Mouse (Mus musculus) MEL-GATA-1-ER (cell line): ENCODE data around the gene Bbs5.
A peak's percentile ranks its signal among the peaks of the same experiment; 100 is the strongest.
"Not testable (repeated sequence)": the region's sequence is repeated elsewhere in the genome, so short reads cannot be mapped to it uniquely, and the experiment has no call there.

Experiments used
- DNase-seq: peaks from one replicate; pipeline ENCODE4 v3.0.0-alpha.2; 2012; ENCODE audit warnings: low read depth; ENCODE audit errors: extremely low read depth

Gene Bbs5

GRCm38 (mm10) chr2:69646726-69647490 is at the start of gene Bbs5:
TSS of gene Bbs5 (plus strand) at chr2:69647171.
- peak; percentile 75 for DNase-seq

GRCm38 (mm10) chr2:69603726-69604393 is 43.1 kb upstream of the Bbs5 start:
- no peak for DNase-seq

- no peak for DNase-seq
These were observed 40.4 kb upstream of the Bbs5 start for GRCm38 (mm10) chr2:69606621-69607020.

GRCm38 (mm10) chr2:69612237-69612636 is 34.7 kb upstream of the Bbs5 start:
- no peak for DNase-seq

- no peak for DNase-seq
These were observed 34.3 kb upstream of the Bbs5 start for GRCm38 (mm10) chr2:69612716-69613115.

GRCm38 (mm10) chr2:69613237-69613636 is 33.7 kb upstream of the Bbs5 start:
- DNase-seq, result peak; percentile 60

- no peak for DNase-seq
These were observed 28.6 kb upstream of the Bbs5 start for GRCm38 (mm10) chr2:69618336-69618735.

GRCm38 (mm10) chr2:69619286-69619685 is 27.7 kb upstream of the Bbs5 start:
- no peak for DNase-seq

GRCm38 (mm10) chr2:69629215-69629614 is 17.8 kb upstream of the Bbs5 start:
- DNase-seq, result no peak

GRCm38 (mm10) chr2:69629914-69630313 is 17.1 kb upstream of the Bbs5 start:
- no peak for DNase-seq

- DNase-seq, result no peak
These were observed 16.2 kb upstream of the Bbs5 start for GRCm38 (mm10) chr2:69630792-69631191.

- no peak for DNase-seq
These were observed 15.5 kb upstream of the Bbs5 start for GRCm38 (mm10) chr2:69631449-69631848.

- DNase-seq, result peak; percentile 45
These were observed 11.8 kb upstream of the Bbs5 start for GRCm38 (mm10) chr2:69635064-69635701.

GRCm38 (mm10) chr2:69635807-69636206 is 11.2 kb upstream of the Bbs5 start:
- peak; percentile 62 for DNase-seq

GRCm38 (mm10) chr2:69637989-69638388 is 9.0 kb upstream of the Bbs5 start:
- DNase-seq, result not testable (repeated sequence)

GRCm38 (mm10) chr2:69640100-69640499 is 6.9 kb upstream of the Bbs5 start:
- DNase-seq, result no peak

GRCm38 (mm10) chr2:69644968-69645617 is 1.9 kb upstream of the Bbs5 start:
- no peak for DNase-seq

GRCm38 (mm10) chr2:69649716-69650115 is 2.7 kb downstream of the Bbs5 start:
- DNase-seq, result no peak

- DNase-seq, result no peak
These were observed 12.4 kb downstream of the Bbs5 start for GRCm38 (mm10) chr2:69659326-69659725.

GRCm38 (mm10) chr2:69663827-69664476 is 17.0 kb downstream of the Bbs5 start:
- DNase-seq, result no peak

- DNase-seq, result no peak
These were observed 20.7 kb downstream of the Bbs5 start for GRCm38 (mm10) chr2:69667656-69668055.
